Mouse (Mus musculus): Measurements from ENCODE around the gene Atp10a. TPM values are rescaled to one million over a fixed set of nuclear protein-coding genes. Genes with fewer than 3 reads are reported as not detected.

Atp10a gene
- polyA plus RNA-seq, 1 experiment from 2014 or later: 3.5 TPM

GRCm38 (mm10) chr7:58695661-58696060 is 39.7 kb downstream of the Atp10a start:
- Histone ChIP-seq H3K4me3 (no peak overlapping the region), H3K4me1 (no peaks in the 10 kb centered on the region), H3K27me3 (ENCODE audit: insufficient read depth, poor library complexity, severe bottlenecking) (no peaks in the 10 kb centered on the region), H3K27ac (no peak overlapping the region), H3K9me3 (no peaks in the 10 kb centered on the region), H3K36me3 (no peaks in the 10 kb centered on the region)
- 76% methylated on average over 1 of the region's 1 CpGs for WGBS
- no peak for DNase-seq (ENCODE audit: low spot score)

DNA sequence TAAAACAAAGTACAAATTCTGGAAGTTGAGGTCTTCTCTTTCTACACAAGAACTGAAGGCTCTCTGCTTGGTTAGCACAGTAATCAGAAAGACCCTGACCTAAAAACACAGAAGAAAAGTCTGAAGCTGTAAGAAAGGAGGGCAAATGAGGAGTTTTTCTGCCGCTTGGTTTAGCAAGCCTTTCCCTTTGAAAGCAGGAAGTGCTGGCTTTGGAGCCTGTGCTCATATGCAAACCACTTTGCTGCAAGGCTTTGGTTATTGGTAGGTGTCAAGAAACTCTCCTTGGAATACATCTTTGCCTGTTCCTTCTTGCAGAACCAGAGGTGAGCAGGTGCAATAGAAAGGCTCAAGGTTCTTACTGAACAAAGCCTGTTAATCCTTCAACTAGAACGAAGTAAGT is 41.1 kb downstream of the Atp10a start:
- Histone ChIP-seq H3K4me1 (no peaks in the 10 kb centered on the region), H3K27ac (no peak overlapping the region), H3K36me3 (no peaks in the 10 kb centered on the region), H3K4me3 (no peak overlapping the region), H3K27me3 (ENCODE audit: insufficient read depth, poor library complexity, severe bottlenecking) (no peaks in the 10 kb centered on the region), H3K9me3 (no peaks in the 10 kb centered on the region)
- no peak for DNase-seq (ENCODE audit: low spot score)
- 67% methylated on average over 2 of the region's 2 CpGs for WGBS

- DNase-seq (ENCODE audit: low spot score): no peak
- H3K27ac ChIP-seq: no peak overlapping the region
- 84% methylated on average over 7 of the region's 7 CpGs for WGBS
- no peaks in the 10 kb centered on the region for H3K36me3 ChIP-seq
- no peak overlapping the region for H3K4me3 ChIP-seq
- H3K9me3 ChIP-seq: no peaks in the 10 kb centered on the region
- no peaks in the 10 kb centered on the region for H3K27me3 ChIP-seq (ENCODE audit: insufficient read depth, poor library complexity, severe bottlenecking)
- no peaks in the 10 kb centered on the region for H3K4me1 ChIP-seq
Measured at GRCm38 (mm10) chr7:58698738-58699442, 42.9 kb downstream of the Atp10a start.

DNA sequence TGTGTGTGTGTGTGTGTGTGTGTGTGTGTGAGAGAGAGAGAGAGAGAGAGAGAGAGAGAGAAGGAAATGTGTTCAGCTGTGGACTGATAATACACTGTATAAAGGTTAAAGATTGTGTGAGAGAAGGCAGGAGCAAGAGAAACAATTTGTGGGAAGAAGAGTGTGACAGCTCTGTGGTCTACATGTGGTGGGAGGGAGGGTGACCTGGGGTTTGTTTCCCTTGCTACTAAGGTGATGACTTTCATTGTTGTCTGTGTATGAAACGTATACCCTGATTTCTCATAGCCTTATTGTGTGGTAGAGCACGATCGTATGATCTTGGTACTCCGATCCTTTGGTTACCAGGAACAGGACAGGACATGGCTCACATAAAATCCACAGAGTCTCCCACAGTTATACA is 45.3 kb downstream of the Atp10a start:
- Histone ChIP-seq H3K27me3 (ENCODE audit: insufficient read depth, poor library complexity, severe bottlenecking) (no peaks in the 10 kb centered on the region), H3K4me3 (no peak overlapping the region), H3K36me3 (no peaks in the 10 kb centered on the region), H3K4me1 (no peaks in the 10 kb centered on the region), H3K27ac (no peak overlapping the region), H3K9me3 (no peaks in the 10 kb centered on the region)
- DNase-seq (ENCODE audit: low spot score): no peak
- 91% methylated on average over 4 of the region's 4 CpGs for WGBS

DNA sequence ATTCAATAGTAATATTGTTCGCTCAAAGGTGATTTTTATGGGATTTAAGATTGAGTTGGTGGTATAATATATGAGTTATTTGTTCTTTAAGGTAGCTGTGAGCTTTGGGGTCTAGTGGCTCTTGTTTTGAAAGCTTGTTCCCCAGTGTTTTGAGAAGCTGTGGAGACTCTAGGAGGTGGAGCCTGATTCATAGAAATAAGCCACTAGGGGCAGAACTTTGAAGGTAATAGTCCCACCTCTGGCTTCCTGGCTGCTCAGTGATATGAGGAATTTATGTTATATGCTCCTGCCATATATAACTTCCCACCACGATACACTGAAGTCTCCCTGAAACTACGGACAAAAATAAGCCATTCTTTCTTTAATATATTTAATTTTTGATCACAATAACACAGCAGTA is 49.2 kb downstream of the Atp10a start:
- WGBS: 91% methylated on average over 3 of the region's 3 CpGs
- Histone ChIP-seq H3K27me3 (ENCODE audit: insufficient read depth, poor library complexity, severe bottlenecking) (no peaks in the 10 kb centered on the region), H3K4me1 (no peaks in the 10 kb centered on the region), H3K9me3 (no peaks in the 10 kb centered on the region), H3K4me3 (no peak overlapping the region), H3K36me3 (no peaks in the 10 kb centered on the region), H3K27ac (no peak overlapping the region)
- no peak for DNase-seq (ENCODE audit: low spot score)

GRCm38 (mm10) chr7:58709306-58709705 is 53.3 kb downstream of the Atp10a start:
- DNase-seq (ENCODE audit: low spot score): no peak

GRCm38 (mm10) chr7:58710312-58710711 is 54.3 kb downstream of the Atp10a start:
- no peaks in the 10 kb centered on the region for H3K4me1 ChIP-seq
- 79% methylated on average over 1 of the region's 1 CpGs for WGBS
- H3K9me3 ChIP-seq: no peaks in the 10 kb centered on the region
- H3K27me3 ChIP-seq (ENCODE audit: insufficient read depth, poor library complexity, severe bottlenecking): no peaks in the 10 kb centered on the region
- no peaks in the 10 kb centered on the region for H3K36me3 ChIP-seq
- no peak overlapping the region for H3K4me3 ChIP-seq
- H3K27ac ChIP-seq: no peak overlapping the region
- no peak for DNase-seq (ENCODE audit: low spot score)

More at GRCm38 (mm10) chr7:58709306-58709705, 53.3 kb downstream of the Atp10a start:
- no peaks in the 10 kb centered on the region for H3K4me1 ChIP-seq
- H3K9me3 ChIP-seq: no peaks in the 10 kb centered on the region
- H3K27me3 ChIP-seq (ENCODE audit: insufficient read depth, poor library complexity, severe bottlenecking): no peaks in the 10 kb centered on the region
- H3K27ac ChIP-seq: no peak overlapping the region
- no peak overlapping the region for H3K4me3 ChIP-seq
- WGBS: 83% methylated on average over 3 of the region's 3 CpGs
- H3K36me3 ChIP-seq: no peaks in the 10 kb centered on the region

DNA sequence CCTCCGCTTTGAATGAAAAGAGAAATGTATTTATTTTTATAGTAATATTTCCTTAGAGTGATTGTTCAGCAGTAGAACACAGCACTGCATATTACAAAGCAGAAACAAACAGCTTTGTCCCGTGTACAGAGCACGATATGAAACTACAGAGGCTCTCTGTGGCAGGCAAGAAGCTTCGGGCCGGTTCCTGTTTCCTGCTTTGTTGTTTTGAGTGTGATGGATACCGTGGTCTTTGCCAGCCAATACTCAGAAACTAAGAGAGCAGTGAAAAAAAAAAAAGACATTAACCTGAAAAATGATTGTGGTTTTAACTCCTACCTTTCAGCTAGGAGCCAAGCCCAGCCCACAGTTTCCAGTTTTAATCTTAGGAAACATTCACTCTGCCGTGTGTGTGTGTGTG is 55.8 kb downstream of the Atp10a start:
- Histone ChIP-seq H3K27ac (no peak overlapping the region), H3K36me3 (no peaks in the 10 kb centered on the region), H3K4me3 (no peak overlapping the region), H3K9me3 (no peaks in the 10 kb centered on the region), H3K27me3 (ENCODE audit: insufficient read depth, poor library complexity, severe bottlenecking) (no peaks in the 10 kb centered on the region), H3K4me1 (peaks cover 5% of the 10 kb centered on the region; the same call in 1 of the 2 replicates)
- no peak for DNase-seq (ENCODE audit: low spot score)
- WGBS: 85% methylated on average over 7 of the region's 7 CpGs

GRCm38 (mm10) chr7:58715576-58716144 is 59.7 kb downstream of the Atp10a start:
- Histone ChIP-seq H3K36me3 (no peaks in the 10 kb centered on the region), H3K9me3 (no peaks in the 10 kb centered on the region), H3K27ac (no peak overlapping the region), H3K4me1 (peaks cover 11% of the 10 kb centered on the region; the same call in 1 of the 2 replicates), H3K27me3 (ENCODE audit: insufficient read depth, poor library complexity, severe bottlenecking) (no peaks in the 10 kb centered on the region), H3K4me3 (no peak overlapping the region)
- WGBS: 49% methylated on average over 1 of the region's 1 CpGs
- no peak for DNase-seq (ENCODE audit: low spot score)

GRCm38 (mm10) chr7:58716626-58717025 is 60.7 kb downstream of the Atp10a start:
- no peaks in the 10 kb centered on the region for H3K27me3 ChIP-seq (ENCODE audit: insufficient read depth, poor library complexity, severe bottlenecking)
- no peaks in the 10 kb centered on the region for H3K9me3 ChIP-seq
- 86% methylated on average over 3 of the region's 3 CpGs for WGBS
- H3K4me1 ChIP-seq: peaks cover 11% of the 10 kb centered on the region; the same call in 1 of the 2 replicates
- no peak overlapping the region for H3K27ac ChIP-seq
- no peak overlapping the region for H3K4me3 ChIP-seq
- H3K36me3 ChIP-seq: no peaks in the 10 kb centered on the region
- no peak for DNase-seq (ENCODE audit: low spot score)

DNA sequence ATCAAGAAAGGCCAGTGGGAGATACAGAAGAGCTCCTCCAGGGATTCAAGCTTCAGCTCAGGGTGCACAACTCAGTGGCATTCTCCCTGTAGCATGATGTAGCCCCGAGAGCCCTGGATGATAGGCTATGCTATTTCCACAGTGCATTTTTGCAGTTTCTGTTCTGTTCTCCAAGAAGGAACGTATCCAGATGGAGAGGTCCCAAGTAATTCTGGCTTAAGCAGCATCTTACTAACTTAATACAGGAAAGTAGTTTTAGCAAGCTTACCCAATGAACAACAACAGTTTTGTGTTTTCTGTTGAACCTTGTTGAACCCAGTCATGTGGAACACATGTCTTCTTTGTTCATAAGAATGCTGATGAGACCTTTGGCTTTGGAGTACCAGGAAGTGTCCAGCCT is 62.6 kb downstream of the Atp10a start:
- no peaks in the 10 kb centered on the region for H3K27me3 ChIP-seq (ENCODE audit: insufficient read depth, poor library complexity, severe bottlenecking)
- H3K4me1 ChIP-seq: peaks cover 15% of the 10 kb centered on the region; the same call in 1 of the 2 replicates
- H3K9me3 ChIP-seq: no peaks in the 10 kb centered on the region
- WGBS: 90% methylated on average over 2 of the region's 2 CpGs
- DNase-seq (ENCODE audit: low spot score): no peak
- no peaks in the 10 kb centered on the region for H3K36me3 ChIP-seq
- no peak overlapping the region for H3K27ac ChIP-seq
- H3K4me3 ChIP-seq: no peak overlapping the region

DNA sequence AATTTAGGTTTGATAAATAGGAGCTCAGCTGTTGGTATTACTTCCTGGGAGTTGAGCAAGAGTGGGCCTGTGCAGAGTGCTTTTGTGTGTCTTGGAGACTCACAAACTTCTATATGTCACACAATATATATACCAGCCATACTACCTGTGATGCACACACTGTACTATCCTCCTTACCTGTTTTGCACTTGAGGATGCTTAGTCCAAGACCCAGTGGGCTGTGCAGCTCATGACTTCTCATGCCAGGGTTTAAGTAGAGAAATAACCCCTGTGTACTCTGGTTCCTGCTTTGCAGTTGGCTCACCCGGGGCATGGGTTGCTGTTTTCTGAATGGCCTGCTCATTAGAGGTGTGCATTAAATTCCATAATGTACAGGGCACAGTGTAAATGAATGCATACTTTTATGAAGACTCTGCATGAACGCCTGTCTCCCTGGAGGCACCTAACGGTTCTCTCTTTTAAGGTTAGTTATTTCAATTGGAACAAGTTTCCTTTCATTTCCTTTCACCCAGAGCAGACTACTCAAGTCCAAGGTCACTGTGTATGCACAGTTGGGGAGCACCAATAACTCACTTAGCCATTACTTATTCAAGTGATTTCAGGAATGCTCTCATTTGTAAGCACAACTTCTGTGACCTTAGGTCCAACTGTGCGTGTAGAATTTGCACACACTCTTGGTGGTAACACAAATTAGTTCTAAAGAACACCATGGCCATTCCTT is 63.4 kb downstream of the Atp10a start:
- H3K4me1 ChIP-seq: peaks cover 15% of the 10 kb centered on the region; the same call in 1 of the 2 replicates
- no peak overlapping the region for H3K4me3 ChIP-seq
- no peaks in the 10 kb centered on the region for H3K27me3 ChIP-seq (ENCODE audit: insufficient read depth, poor library complexity, severe bottlenecking)
- H3K27ac ChIP-seq: no peak overlapping the region
- H3K9me3 ChIP-seq: no peaks in the 10 kb centered on the region
- 84% methylated on average over 4 of the region's 4 CpGs for WGBS
- no peaks in the 10 kb centered on the region for H3K36me3 ChIP-seq
- DNase-seq (ENCODE audit: low spot score): no peak

DNA sequence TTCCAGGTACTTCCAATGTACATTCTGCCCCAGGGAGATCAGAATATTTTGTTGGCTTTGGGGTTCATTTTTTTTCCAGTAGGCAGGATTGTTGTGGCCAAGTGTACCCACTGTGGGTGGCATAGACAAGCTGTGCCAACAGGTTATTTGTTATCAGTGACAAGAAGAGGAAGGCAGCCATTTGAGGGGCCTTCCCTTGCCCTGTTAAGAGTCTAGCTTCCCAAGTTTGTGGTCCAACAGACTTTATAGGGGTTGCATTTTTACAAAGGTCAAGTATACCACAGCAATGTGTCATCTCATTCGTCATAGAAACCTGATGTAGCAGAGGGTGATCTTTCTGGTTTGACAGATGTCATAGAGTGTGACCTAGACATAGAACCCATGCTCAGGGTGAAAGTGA is 66.3 kb downstream of the Atp10a start:
- no peaks in the 10 kb centered on the region for H3K36me3 ChIP-seq
- DNase-seq (ENCODE audit: low spot score): no peak
- 85% methylated on average over 1 of the region's 1 CpGs for WGBS
- no peaks in the 10 kb centered on the region for H3K27me3 ChIP-seq (ENCODE audit: insufficient read depth, poor library complexity, severe bottlenecking)
- H3K4me1 ChIP-seq: peaks cover 14% of the 10 kb centered on the region; the same call in 1 of the 2 replicates
- H3K9me3 ChIP-seq: no peaks in the 10 kb centered on the region
- no peak overlapping the region for H3K4me3 ChIP-seq
- no peak overlapping the region for H3K27ac ChIP-seq

All from heart, embryonic 10.5 days (tissue).